Mouse (Mus musculus) limb, embryonic 15.5 days (tissue): Measurements from ENCODE around the gene Tnfrsf11a. TPM values are rescaled to one million over a fixed set of nuclear protein-coding genes. Genes with fewer than 3 reads are reported as not detected.
"Not testable (repeated sequence)": the region's sequence is repeated elsewhere in the genome, so short reads cannot be mapped to it uniquely, and the experiment has no call there.

ENCODE experiments used
- ATAC-seq: fragments of 200-750 bp; cut with Nextera tagmentation; 2 replicates; pipeline ENCODE4 v1.8.0; 2017; ENCODE audit warnings: low read depth, moderate TSS enrichment; ENCODE audit not compliant: insufficient number of reproducible peaks, low FRiP score, low TSS enrichment
- H3K27ac ChIP-seq: fragments of 300-500 bp; sonication (generic); 2 replicates; pipeline ENCODE4 v1.5.1; 2015; ENCODE audit warnings: moderate library complexity, mild to moderate bottlenecking, inconsistent platforms
- H3K27me3 ChIP-seq: fragments of 300-500 bp; sonication (generic); 2 replicates; pipeline ENCODE4 v1.6.1; 2015; ENCODE audit warnings: inconsistent platforms
- H3K36me3 ChIP-seq: fragments of 300-500 bp; sonication (generic); 2 replicates; pipeline ENCODE4 v1.6.1; 2015; ENCODE audit warnings: inconsistent platforms
- H3K4me1 ChIP-seq: fragments of 300-500 bp; sonication (generic); 2 replicates; pipeline ENCODE4 v1.6.1; 2015; ENCODE audit warnings: inconsistent platforms
- H3K4me2 ChIP-seq: fragments of 300-500 bp; sonication (generic); 2 replicates; pipeline ENCODE4 v1.6.1; 2015; ENCODE audit warnings: mild to moderate bottlenecking, inconsistent platforms
- H3K4me3 ChIP-seq: fragments of 300-500 bp; sonication (generic); 2 replicates; pipeline ENCODE4 v1.5.1; 2015; ENCODE audit warnings: mild to moderate bottlenecking, inconsistent platforms
- H3K9ac ChIP-seq: fragments of 300-500 bp; sonication (generic); 2 replicates; pipeline ENCODE4 v1.6.1; 2015; ENCODE audit warnings: inconsistent platforms
- H3K9me3 ChIP-seq: fragments of 300-500 bp; sonication (generic); 2 replicates; pipeline ENCODE4 v1.6.1; 2016; ENCODE audit warnings: inconsistent platforms
- WGBS: fragments of 180-500 bp; shearing (Covaris S2); methylation state at CpG from one replicate; pipeline ENCODE4 v1.1.7; 2015; 5-methylcytosine and 5-hydroxymethylcytosine counted together
- polyA plus RNA-seq: library from polyadenylated mRNA; unstranded; fragments of >200 nt; fragmentation: Nextera tagmentation; extraction: Ambion mirVana; gene quantifications from 2 replicates; pipeline ENCODE4 v1.2.1, GENCODE M21; 2015

Tnfrsf11a gene
- polyA plus RNA-seq, 1 experiment from 2014 or later, result 1.5 TPM

DNA sequence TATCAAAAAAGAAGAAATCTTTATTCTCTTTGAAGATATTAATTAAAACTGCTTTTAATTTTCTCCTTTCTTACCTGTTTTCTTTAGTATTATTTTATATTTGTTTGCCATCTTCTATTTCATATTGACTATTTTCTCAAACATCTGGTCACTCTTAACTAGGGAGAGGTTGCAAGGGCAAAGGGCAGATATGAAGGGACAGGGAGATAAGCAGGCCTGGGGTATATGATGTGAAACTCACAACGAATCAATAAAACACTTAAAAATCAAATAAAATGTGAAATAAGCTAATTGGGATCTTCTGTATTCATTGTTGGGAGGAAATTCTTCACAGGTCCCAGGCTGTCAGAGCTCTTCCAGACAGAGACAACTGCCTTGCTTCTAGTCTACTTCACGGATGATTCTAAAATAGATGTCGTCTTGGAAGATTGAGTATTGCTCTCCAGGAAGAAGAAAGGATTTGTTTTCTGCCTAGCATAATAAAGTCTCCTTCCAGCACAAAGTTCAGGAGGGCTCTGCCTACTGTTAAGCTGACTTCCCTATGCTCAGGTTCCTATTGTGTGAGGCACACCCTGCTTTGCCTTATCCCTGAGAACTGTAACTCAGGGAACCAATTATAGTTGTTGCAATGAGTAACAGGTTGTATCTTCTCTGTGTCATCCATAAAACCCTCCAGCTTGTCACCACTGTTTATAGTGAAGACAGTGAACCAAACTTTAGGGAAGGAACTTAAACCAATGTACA lies 20.9 kb upstream of the Tnfrsf11a start:
- 84% methylated on average over 3 of the region's 3 CpGs for WGBS
- Histone ChIP-seq H3K4me1 (no peaks in the 10 kb centered on the region), H3K36me3 (no peaks in the 10 kb centered on the region), H3K4me2 (no peak overlapping the region), H3K27ac (no peak overlapping the region), H3K9me3 (no peaks in the 10 kb centered on the region), H3K27me3 (no peaks in the 10 kb centered on the region), H3K4me3 (no peak overlapping the region), H3K9ac (no peak overlapping the region)
- ATAC-seq, result no peak

GRCm38 (mm10) chr1:105765586-105765985 lies 14.9 kb upstream of the Tnfrsf11a start:
- H3K4me2 ChIP-seq, result no peak overlapping the region
- 67% methylated on average over 8 of the region's 8 CpGs for WGBS
- H3K36me3 ChIP-seq, result no peaks in the 10 kb centered on the region
- no peaks in the 10 kb centered on the region for H3K4me1 ChIP-seq
- no peak overlapping the region for H3K27ac ChIP-seq
- H3K9me3 ChIP-seq, result no peaks in the 10 kb centered on the region
- no peak overlapping the region for H3K4me3 ChIP-seq
- no peak for ATAC-seq
- H3K27me3 ChIP-seq, result no peaks in the 10 kb centered on the region
- H3K9ac ChIP-seq, result no peak overlapping the region

DNA sequence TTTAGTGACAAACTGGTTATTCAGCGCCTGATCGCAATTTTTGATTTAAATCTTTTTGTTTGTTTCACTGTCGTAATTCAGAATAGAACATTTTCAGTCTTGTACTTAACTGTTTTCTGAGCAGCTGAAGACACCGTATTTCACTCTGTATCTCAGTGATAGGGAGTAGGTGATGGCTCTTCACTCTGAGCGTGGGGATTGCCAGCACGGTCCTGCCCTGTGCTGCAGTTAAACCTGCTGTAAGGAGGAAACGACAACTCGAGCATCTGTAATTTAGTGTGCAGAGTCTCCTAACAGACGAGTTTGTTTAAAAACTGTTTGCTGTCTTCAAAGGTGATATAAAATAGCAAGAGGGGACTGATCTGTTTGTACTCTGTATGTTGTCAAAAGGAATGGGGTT lies 14.4 kb upstream of the Tnfrsf11a start:
- not testable (repeated sequence) for ATAC-seq, H3K27ac ChIP-seq, H3K4me2 ChIP-seq, H3K36me3 ChIP-seq, H3K4me3 ChIP-seq, H3K27me3 ChIP-seq, H3K9me3 ChIP-seq, H3K9ac ChIP-seq, H3K4me1 ChIP-seq
- 61% methylated on average over 9 of the region's 9 CpGs for WGBS

DNA sequence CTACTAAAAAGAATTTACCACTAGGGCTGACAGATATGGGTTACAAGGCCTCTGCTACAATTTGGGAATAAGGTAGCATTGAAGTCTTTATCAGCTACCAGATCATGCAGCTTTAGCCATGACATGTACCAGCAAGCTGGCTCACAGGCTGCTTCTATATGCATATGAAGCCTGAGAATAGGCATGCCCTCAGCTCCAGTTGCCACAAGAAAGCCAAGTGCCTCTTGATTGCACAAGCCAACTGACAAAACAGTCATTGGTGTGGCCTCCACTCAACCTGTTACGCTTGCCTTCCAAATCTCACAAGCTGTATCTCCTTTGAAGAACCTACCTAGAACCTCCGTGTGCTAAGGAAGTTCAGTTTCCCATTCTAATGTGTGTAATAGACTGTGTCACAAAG lies 12.1 kb upstream of the Tnfrsf11a start:
- Histone ChIP-seq H3K9ac (no peak overlapping the region), H3K27ac (no peak overlapping the region), H3K9me3 (no peaks in the 10 kb centered on the region), H3K27me3 (no peaks in the 10 kb centered on the region), H3K4me3 (no peak overlapping the region), H3K4me1 (no peaks in the 10 kb centered on the region), H3K4me2 (no peak overlapping the region), H3K36me3 (no peaks in the 10 kb centered on the region)
- no peak for ATAC-seq
- WGBS, result 82% methylated on average over 2 of the region's 2 CpGs

DNA sequence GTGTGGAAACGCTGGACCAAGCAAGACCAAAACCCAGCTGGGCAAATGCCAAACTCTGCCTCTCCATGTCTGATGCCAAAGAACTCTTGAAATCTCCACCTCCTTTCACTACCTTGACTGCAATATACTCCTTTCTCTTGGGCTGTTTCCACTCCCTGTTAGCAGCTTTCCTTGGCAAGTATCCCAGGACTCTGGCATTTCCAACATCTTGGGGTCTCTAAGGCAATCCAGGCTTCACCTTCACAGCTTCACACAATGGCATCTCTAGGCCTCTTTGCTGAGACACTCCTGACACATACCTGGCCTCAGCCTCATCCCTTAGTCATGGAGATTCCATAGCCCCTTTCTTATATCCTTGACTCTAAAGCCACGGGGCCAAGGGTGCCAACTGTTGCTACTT lies 9.8 kb upstream of the Tnfrsf11a start:
- WGBS, result 59% methylated on average over 2 of the region's 2 CpGs
- H3K4me1 ChIP-seq, result no peaks in the 10 kb centered on the region
- no peak overlapping the region for H3K27ac ChIP-seq
- H3K36me3 ChIP-seq, result no peaks in the 10 kb centered on the region
- no peak overlapping the region for H3K4me2 ChIP-seq
- no peaks in the 10 kb centered on the region for H3K9me3 ChIP-seq
- H3K27me3 ChIP-seq, result no peaks in the 10 kb centered on the region
- no peak overlapping the region for H3K4me3 ChIP-seq
- no peak for ATAC-seq
- H3K9ac ChIP-seq, result no peak overlapping the region

DNA sequence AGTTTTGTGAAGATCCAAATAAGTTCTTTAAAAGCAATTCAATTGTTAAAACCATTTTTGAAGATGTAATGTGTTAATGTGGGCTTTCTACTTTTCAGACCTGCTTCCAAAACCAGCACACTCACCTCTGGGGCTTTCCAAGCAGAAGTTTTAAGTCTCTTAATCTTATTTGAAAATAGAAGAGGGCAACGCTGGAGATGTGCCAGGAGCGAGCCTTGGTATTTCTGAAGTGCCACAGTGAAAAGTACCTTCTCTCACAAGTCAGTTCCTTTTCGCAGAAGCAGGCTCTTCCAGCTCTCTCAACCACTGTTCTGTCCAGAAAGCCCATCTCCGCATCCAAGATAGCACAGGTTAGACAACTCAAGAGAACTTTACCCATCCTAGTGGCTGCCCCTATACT lies 4.1 kb upstream of the Tnfrsf11a start:
- ATAC-seq, result no peak
- 87% methylated on average over 4 of the region's 4 CpGs for WGBS

GRCm38 (mm10) chr1:105780079-105780456 lies 450 bp upstream of the Tnfrsf11a start:
- H3K9ac ChIP-seq, result 0 out of 2 replicates have a peak overlapping the region, but pooled peaks have one; percentile 54
- H3K4me1 ChIP-seq, result peaks cover 14% of the 10 kb centered on the region
- no peak for ATAC-seq
- H3K4me2 ChIP-seq, result peak overlapping the region; percentile 96
- H3K27ac ChIP-seq, result no peak overlapping the region
- no peaks in the 10 kb centered on the region for H3K9me3 ChIP-seq
- WGBS, result 32% methylated on average over 12 of the region's 12 CpGs
- peak overlapping the region; percentile 56 for H3K4me3 ChIP-seq
- peaks cover 33% of the 10 kb centered on the region for H3K27me3 ChIP-seq
- no peaks in the 10 kb centered on the region for H3K36me3 ChIP-seq

More for the DNA sequence above, 4.1 kb upstream of the Tnfrsf11a start:
- no peaks in the 10 kb centered on the region for H3K9me3 ChIP-seq
- no peak overlapping the region for H3K27ac ChIP-seq
- peaks cover 12% of the 10 kb centered on the region for H3K4me1 ChIP-seq
- no peak overlapping the region for H3K9ac ChIP-seq
- no peaks in the 10 kb centered on the region for H3K36me3 ChIP-seq
- H3K4me2 ChIP-seq, result no peak overlapping the region
- H3K4me3 ChIP-seq, result no peak overlapping the region
- H3K27me3 ChIP-seq, result peaks cover 22% of the 10 kb centered on the region

DNA sequence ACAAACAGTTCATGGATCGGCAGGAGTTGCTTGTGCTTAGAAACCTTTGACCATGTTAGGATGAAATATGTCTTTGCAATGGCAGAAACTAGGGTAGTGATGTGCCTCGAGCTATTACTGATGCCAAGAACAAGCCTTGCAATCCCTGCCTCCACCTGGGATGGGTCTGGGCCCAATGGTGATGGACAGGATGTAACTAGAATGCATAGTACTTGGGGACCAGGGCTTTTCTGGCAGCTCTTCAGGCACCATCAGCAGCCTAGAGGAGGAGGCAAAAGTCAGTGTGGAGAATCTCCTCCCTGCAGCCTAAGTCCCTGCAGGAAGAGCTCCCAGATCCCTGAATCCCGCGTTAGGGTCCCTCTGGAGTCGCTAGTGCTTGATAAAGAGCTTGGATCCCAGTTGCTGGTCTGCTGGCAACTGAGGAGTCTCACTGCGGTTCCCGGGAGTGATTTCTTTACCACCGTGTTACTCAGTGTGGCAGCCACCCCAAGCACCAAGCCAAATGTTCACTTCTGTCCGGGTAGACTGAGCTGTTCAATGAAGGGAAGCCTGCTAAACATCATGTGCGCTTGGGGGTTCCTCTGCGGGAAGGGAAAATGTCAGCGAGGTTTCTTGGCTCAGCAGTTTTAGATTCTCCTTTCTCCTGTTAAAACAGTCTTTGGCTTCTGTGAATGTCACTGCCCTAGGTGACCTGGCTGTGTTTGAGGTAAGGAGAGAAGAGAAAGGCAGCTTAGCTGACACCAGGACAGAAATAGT lies 1.1 kb downstream of the Tnfrsf11a start:
- peaks cover 33% of the 10 kb centered on the region for H3K27me3 ChIP-seq
- no peak overlapping the region for H3K9ac ChIP-seq
- 35% methylated on average over 12 of the region's 12 CpGs for WGBS
- H3K4me3 ChIP-seq, result peak overlapping the region; percentile 56
- H3K4me2 ChIP-seq, result peak overlapping the region; percentile 96
- ATAC-seq, result no peak
- no peak overlapping the region for H3K27ac ChIP-seq
- no peaks in the 10 kb centered on the region for H3K36me3 ChIP-seq
- H3K9me3 ChIP-seq, result no peaks in the 10 kb centered on the region
- H3K4me1 ChIP-seq, result peaks cover 15% of the 10 kb centered on the region

- H3K27ac ChIP-seq, result no peak overlapping the region
- H3K36me3 ChIP-seq, result no peaks in the 10 kb centered on the region
- no peaks in the 10 kb centered on the region for H3K9me3 ChIP-seq
- peaks cover 29% of the 10 kb centered on the region for H3K27me3 ChIP-seq
- 35% methylated on average over 5 of the region's 5 CpGs for WGBS
- H3K9ac ChIP-seq, result no peak overlapping the region
- ATAC-seq, result no peak
- no peak overlapping the region for H3K4me3 ChIP-seq
- peaks cover 15% of the 10 kb centered on the region for H3K4me1 ChIP-seq
- no peak overlapping the region for H3K4me2 ChIP-seq
Observed at GRCm38 (mm10) chr1:105784257-105785016, 3.9 kb downstream of the Tnfrsf11a start.

GRCm38 (mm10) chr1:105785146-105785545 lies 4.6 kb downstream of the Tnfrsf11a start:
- Histone ChIP-seq H3K4me2 (no peak overlapping the region), H3K27me3 (peaks cover 24% of the 10 kb centered on the region), H3K9me3 (no peaks in the 10 kb centered on the region), H3K4me1 (peaks cover 12% of the 10 kb centered on the region), H3K9ac (no peak overlapping the region), H3K27ac (no peak overlapping the region), H3K4me3 (no peak overlapping the region), H3K36me3 (no peaks in the 10 kb centered on the region)
- 58% methylated on average over 4 of the region's 4 CpGs for WGBS
- no peak for ATAC-seq

DNA sequence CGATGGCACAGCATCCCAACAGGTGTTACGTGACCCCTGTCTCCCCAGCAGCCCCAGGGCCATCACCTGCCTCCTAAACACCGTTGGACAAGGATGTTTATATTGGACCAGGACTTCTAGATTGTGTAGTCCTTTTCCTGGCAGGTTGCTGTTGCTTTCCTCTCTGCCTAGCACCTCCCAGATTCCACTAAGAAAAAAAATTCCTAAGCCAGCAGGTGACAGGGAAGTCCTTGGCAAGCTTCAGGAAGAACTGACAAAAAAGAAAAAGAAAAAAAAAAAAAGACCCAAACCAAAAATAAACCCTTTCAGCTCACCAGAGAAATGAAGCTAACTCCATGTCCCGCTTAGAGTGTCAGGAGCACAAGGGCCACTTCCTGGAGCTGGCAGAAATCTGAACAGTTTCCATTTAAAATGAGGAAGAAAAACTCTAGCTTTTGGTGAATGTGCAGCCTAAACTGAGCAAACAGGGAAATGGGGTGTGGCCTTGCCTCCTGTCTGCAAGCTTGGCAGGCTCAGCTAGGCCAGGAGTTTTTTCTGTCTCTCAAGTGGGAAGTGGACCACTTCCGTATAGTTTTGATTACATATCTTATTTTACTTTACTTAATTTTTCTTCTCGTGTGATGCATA lies 6.3 kb downstream of the Tnfrsf11a start:
- Histone ChIP-seq H3K9me3 (no peaks in the 10 kb centered on the region), H3K36me3 (no peaks in the 10 kb centered on the region), H3K4me3 (no peak overlapping the region), H3K27me3 (peaks cover 7% of the 10 kb centered on the region), H3K4me2 (no peak overlapping the region), H3K27ac (no peak overlapping the region), H3K4me1 (peaks cover 3% of the 10 kb centered on the region; the same call in 1 of the 2 replicates), H3K9ac (no peak overlapping the region)
- 67% methylated on average over 6 of the region's 6 CpGs for WGBS
- ATAC-seq, result no peak
